Mouse (Mus musculus): ENCODE results near the gene Bcl9l. TPM values are rescaled to one million over a fixed set of nuclear protein-coding genes. Genes with fewer than 3 reads are reported as not detected.

Gene Bcl9l
- total RNA-seq, 2 experiments from 2014 or later = 59.2 to 78.1 TPM

DNA sequence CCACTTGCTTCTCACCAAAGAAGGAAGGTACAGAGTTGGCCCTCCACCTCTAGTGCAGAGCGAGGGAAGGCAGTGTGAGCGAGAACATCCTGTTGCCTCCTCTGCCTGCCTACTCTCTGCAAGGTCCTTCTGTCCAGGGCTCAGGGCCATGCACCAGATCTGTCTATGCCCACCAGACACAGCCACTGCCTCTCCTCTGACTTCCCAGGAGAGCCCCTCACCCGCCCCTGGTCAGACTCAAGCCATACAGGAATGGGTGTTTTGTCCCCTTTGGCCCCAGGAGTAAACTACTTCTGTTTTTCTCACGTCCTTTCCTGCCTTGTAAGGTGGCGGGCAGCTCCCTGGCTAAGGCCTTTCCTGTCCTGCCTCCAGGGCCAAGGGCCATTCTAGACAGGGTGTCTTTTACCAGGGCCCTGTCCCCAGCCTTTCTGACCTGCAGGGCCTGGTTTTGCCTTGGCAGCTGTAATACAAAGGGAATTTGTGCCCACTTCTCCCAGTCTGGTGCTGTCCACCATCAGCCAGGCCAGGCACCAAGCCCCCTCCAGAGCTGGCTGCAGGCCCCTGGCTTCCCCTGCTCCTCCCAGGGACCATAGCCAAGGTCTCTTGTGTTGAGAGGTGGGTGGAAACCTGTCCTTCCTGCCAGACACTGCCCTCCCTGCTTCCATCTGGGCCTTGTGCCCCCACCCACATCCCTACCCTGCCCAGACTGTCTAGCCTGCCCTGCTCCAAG, 28.4 kb downstream of the Bcl9l start:
- no peak for DNase-seq (ENCODE audit: extremely low spot score in 1 of 2, low spot score in 1 of 2)

DNA sequence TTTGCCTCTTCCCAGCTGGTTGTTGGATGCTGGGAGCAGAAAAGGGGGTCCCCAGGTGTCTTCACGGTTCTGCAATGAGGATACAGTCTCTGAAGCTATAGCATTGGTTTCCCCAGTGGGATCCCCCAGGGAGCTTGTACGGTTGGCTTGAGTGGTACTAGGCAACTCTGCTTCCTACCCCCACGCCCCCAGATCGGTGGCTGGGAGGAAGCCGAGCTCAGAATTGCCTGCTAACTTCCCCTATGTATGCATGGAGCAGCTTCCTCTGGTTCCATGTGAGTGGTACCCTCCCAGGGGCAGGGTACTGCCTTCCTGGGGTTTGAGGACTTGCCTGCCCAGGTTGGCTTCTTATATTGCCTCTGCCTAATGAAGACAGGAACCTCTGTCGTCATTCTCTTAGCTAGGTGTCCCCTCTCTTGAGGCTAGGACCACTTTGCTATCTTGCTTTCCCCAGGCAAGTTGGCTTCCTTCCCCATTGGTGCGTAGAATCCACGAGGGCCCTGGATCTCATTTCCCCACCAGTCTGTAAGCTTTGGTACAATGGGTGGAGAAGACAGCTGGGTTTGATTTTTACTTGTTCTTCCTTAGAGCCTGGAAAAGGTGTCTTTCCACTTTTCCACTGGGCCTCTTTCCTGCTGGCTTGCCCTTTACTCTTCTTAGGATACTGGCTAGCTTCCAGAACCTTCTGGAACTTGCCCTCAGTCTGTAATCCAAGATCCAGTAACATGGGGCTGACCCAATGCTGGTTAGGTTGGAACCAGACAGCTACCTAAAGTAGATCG, 29.5 kb downstream of the Bcl9l start:
- DNase-seq (ENCODE audit: extremely low spot score in 1 of 2, low spot score in 1 of 2) = no peak

DNA sequence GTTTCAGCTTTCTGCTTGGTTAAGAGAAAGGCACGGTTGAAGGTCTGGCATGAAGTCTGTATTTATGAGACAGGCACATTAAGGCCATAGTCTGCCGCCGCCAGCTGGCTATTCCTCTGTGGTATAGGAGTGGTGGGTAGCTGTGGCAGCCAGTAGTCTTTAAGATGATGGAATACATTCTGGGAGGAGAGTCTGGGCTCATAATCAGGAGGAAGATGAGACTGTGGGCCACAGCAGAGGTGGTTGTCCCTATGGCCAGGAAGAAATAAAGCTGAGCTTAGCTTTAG, 30.0 kb downstream of the Bcl9l start:
- no peak for DNase-seq (ENCODE audit: extremely low spot score in 1 of 2, low spot score in 1 of 2)

DNA sequence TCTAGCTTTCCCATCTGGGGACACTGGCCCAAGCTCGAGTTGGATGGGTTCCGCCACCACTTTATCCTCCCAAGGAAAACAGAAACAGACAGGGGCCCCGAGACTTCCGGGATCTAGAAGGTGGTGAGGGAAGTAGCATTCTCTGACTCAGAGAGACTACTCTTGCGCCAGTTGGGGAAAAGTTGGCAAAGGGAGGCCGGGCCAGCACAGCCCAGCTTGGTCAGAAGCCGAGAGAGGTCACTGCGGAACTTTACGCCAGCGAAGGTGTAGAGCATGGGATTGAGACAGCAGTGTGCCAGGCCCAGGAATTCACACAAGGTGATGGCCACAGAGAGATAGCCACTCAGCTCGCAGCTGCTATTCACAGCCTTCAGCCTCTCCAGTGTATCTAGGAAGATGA, 30.5 kb downstream of the Bcl9l start:
- no peak for DNase-seq (ENCODE audit: extremely low spot score in 1 of 2, low spot score in 1 of 2)

DNA sequence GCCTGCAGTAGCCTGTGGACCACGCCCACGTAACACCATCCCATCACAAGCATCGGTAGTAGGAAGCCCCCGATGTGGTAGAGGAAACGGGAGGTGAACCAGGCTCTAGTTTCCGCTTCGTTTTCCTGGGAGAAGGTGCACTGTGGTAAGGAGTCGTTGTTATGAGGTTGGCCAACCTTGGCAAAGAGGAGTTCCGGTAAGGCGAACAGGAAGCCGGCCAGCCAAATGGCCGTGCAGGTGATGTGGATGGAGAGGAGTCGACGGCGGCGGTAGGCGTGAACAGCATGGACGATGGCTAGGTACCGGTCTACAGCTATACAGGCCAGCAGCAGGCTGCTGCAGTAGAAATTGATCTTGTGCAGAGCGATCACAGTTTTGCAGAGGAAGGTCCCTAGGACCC, 31.0 kb downstream of the Bcl9l start:
- no peak for DNase-seq (ENCODE audit: extremely low spot score in 1 of 2, low spot score in 1 of 2)

DNA sequence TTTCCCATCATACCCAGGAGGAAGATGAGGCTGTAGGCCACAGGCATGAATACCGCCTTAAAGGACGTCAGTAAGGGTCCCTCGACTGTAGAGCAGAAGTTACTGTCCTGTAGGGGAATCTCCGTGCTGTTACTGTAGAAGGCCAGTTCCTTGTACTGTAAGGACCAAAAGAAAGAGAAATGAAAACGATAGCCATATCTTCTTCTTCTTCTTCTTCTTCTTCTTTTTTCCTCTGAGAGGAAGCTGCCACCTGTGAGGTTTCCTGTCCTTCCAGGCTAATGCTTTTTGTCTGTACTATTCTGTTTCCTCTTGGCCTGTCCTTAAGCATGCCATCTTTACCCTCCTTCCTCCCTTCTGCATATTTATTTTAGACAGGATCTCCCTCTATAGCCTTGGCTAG, 31.5 kb downstream of the Bcl9l start:
- DNase-seq (ENCODE audit: extremely low spot score in 1 of 2, low spot score in 1 of 2) = no peak

DNA sequence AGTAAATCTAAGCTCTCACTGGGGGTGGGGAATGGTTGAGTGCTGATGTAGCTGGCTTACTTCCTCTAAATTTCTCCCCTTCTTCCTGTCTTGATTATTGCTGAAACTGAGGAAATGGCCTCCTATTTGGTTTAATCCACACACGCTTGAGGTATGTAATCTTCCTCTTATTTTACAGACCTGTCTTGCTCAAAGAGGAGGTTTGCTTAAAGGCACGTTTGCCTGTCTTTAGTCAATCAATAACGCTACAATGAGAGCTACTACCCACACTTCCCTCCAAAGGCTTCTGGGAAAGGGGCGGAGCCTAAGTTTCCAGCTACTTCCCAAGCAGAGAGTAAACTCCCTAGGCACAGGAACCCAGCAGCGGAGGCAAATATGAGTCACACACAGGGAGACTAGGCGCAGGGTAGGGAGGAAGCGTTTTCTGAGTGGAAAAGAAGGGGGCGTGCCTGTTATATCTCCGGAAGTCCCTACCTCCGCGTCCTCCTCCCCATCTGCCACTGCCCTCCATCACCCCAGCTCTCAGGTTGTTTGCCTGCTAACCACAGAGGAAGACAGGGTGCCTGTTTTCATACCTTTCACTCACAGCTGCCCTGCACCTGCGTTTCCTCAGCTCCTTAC, 32.6 kb downstream of the Bcl9l start:
- no peak for DNase-seq (ENCODE audit: extremely low spot score in 1 of 2, low spot score in 1 of 2)

DNA sequence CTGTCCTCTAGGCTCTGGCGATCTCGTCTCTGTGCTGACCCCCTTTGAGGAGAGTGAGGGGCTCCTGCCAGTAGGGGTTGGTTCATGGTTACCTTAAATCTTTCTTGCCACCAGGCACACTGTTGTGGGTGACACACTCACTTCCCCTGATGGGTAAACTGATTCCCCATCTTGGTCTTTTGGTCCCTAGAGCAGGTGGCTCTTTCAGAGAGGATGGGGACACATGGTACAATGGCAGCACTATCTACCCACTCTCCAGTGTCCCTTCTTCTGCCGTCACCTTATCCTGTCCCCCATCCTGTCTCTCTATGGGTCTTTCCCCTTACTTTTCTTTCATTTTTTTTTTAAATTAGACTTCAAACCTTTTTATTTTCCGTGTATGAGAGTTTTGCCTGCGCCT, 33.3 kb downstream of the Bcl9l start:
- no peak for DNase-seq (ENCODE audit: extremely low spot score in 1 of 2, low spot score in 1 of 2)

DNA sequence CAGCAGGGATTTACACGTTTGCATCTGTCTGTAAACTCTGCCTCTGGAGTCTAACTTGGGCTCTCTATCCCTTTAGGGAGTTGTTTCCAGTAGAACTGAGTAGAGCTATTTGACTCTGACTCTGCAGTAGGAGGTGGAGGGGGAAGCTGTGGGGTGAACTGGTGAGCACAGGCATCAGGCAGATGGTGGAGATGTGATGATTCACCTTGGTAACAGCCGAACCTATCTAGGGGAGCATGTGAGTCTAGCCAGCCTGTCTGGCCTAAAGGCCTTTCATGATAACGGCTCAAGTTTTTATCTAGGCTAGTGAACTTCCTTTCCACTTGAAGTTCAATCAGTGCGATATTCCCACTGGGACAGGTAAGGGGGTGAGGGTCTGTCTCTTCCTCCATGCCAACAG, 34.7 kb downstream of the Bcl9l start:
- DNase-seq (ENCODE audit: extremely low spot score in 1 of 2, low spot score in 1 of 2) = no peak

DNA sequence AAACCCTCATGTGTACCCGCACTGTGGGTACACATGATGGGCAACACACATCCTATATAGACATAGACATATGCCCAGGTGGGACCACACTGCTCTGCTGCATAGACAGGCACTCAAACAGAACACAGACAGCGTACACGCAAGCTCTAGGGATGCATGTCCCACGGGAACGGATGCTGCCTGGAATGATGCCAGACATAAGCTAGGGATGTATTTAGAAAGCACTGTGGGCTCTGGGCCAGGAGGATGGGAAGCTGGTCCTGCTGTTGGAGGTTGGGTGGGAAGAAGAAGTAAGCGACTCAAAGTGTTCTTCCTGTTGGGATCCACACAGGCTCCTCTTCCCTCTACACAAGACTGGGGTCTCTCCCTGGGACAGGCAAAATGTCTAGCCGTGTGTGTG, 35.4 kb downstream of the Bcl9l start:
- no peak for DNase-seq (ENCODE audit: extremely low spot score in 1 of 2, low spot score in 1 of 2)

DNA sequence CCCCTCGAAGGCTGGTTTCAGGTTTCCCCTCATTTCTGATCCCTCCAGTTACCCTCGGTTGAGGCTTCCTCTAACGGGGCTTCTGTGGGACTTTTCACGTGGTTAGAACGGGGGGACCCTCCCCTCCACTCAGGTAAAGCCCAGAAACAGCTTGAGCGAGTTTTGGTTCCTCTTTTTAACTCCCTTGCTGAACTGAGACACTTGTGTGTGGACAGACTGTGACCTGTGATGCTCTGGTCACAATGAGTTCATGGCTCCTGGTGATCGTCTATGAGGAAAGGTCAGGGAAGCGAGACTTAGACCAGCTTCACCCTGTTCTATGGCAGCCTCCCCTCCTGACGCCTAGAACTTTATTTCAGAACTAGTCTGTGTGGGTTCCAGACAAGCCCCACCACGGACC, 39.3 kb downstream of the Bcl9l start:
- DNase-seq (ENCODE audit: extremely low spot score in 1 of 2, low spot score in 1 of 2) = no peak

DNA sequence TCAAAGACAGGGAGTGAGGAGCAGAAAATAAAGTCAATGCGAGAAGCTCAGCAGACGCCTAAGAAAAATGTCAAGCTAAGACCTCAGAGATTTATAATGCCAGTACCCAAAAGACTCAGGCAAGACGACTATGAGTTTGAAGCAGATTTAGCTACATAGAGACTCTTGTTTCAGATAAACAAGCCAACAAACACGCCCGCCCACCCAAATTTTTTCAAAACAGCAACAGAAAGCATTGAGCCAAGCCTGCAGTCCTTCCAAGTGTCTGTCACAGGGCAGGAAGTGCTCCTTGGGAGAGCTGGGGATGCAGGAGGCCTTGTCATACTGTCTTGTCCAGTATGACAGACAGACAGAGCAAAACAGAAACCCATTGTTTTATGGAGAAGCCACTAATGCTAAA, 41.1 kb downstream of the Bcl9l start:
- no peak for DNase-seq (ENCODE audit: extremely low spot score in 1 of 2, low spot score in 1 of 2)

DNA sequence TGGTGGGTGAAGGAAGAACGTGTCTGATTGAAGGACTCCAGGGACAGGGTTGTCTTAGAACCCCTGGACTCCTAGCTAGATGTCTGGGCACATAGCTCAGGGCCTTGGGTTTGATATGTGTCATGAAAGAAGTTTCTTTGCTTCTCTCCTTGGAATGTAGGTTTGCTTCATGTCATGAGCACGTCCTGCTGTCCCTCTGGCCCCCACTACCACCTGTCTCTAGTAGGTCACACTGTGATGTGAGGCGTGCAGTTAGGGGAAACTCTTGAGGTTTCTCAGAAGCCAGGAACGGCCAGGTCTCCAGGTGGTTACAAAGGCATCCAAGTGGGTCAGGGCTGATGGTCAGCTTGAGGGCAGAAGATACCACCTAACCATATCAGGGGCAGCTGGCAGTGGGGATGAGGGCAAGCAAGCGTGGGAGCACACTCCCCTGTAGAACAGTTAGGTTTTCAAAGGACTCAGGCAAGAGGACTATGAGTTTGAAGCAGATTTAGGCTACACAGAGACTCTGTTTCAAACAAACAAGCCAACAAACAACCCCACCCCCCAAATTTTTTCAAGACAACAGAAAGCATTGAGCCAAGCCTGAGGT, 41.7 kb downstream of the Bcl9l start:
- no peak for DNase-seq (ENCODE audit: extremely low spot score in 1 of 2, low spot score in 1 of 2)

DNA sequence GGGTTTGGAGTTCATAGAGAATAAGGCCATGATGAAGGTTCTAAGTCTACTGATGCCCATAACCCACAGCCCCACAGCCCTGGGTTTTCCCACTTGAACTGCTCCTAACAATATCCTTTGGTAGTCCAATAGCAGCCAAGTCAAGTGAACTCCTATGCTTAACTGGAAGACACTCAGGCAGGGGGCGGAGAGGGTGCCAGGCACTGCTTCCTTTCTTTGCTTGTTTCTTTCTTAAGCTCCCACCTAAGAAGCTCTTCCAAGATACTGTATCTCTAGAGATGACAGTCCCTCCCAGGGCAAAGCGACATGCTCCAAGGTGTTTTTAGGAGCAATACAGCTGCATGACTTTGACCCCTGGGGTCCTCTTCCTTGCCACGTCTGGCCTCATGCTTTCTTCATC, 42.4 kb downstream of the Bcl9l start:
- no peak for DNase-seq (ENCODE audit: extremely low spot score in 1 of 2, low spot score in 1 of 2)

DNA sequence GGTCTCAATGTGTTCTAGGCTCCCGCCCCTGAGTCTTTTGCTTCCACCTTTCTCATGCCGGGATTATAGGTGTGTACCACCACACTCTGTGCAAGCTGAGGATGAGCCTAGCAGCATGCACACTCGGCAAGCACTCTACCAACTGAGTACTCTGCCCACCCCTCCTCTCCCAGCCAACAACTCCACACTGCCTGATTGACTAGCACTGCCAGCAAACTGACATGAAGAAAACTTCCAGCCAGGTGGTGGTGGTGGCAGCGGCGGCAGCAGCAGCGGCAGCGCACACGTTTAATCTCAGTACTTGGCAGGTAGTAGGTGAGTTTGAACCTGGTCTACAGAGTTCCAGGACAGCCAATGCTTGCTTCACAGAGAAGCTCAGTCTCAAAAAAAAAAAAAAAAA, 43.0 kb downstream of the Bcl9l start:
- DNase-seq (ENCODE audit: extremely low spot score in 1 of 2, low spot score in 1 of 2) = no peak

DNA sequence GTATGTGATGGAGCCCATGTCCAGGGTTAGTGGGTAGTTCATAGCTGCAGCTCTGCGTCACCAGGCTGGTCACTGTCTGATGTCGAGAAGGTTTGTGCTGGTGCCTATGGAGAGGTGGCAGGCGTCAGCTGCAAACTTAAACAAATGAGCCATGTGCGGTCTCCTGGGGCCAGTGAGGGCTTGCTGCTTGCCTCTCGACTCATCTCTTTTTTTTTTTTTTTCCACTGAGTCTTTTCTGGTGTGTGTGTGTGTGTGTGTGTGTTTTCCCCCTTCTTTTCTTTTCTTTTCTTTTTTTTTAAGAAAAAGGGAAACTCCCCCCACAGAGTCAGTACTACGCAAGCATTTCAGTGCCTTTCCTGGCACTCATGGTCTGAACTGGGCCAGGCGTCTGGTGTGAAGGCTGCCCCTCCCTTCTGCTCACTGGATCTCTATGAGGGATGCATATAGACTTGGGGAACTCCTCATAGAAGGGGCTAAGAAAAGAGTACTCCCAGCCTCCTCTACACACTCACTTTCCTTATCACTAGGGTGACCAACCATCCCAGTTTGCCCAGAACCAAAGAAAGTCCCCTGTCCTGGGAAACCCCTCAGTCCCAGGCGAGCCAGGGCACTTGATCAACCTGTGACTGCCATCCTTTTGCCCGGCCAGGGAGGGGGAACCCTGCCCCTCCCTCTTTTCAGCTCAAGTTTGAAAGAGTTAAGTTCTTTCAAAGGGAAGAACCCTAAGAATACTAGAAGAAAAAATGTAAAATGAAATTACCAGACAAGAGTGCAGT, 43.9 kb downstream of the Bcl9l start:
- no peak for DNase-seq (ENCODE audit: extremely low spot score in 1 of 2, low spot score in 1 of 2)

DNA sequence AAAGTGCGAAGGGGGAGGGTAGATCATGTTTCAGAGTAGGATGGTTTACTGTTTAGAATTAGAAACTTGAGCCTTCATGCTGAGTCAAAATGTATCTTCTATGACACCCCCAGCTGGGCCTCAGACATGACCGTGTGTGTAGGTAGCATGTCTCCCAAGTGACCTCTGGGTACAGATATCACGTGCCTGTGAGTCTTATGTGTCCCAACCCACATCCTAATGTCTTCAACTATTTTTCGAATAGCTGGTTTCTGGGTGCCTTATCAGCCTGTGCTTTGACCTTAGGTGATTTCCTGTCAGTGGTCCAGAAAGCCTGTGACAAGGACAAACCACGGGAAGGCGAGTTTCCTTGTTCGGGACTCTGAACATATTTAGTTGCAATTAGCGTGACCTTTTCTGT, 45.7 kb downstream of the Bcl9l start:
- no peak for DNase-seq (ENCODE audit: extremely low spot score in 1 of 2, low spot score in 1 of 2)

DNA sequence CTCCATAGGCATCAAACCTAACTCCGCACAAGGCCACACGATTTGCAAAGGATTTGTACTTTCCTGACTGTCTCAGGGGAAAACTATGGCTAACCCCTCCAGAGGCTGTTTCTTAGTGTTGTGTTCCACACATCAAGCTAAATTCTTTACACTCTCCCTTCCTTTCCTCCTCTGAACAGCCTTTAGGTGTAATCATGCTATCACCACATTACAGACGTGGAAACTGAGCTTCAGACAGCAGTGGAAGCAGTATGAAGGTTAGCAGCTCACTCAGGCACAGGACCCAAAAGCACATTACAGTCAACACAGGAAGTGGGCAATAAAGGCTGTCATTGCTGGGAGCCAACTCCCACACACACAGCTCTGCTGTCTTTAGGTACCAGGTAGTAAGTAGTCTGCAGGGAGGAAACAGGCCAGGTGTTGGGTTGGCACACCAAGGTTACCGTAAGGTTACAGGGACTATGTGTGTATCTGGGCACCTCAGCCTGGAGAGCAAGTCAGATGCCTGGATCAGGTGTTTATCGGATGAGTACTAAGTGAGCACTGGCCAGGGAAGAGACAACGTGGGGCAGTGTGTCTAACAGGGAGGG, 50.5 kb downstream of the Bcl9l start:
- no peak for DNase-seq (ENCODE audit: extremely low spot score in 1 of 2, low spot score in 1 of 2)

DNA sequence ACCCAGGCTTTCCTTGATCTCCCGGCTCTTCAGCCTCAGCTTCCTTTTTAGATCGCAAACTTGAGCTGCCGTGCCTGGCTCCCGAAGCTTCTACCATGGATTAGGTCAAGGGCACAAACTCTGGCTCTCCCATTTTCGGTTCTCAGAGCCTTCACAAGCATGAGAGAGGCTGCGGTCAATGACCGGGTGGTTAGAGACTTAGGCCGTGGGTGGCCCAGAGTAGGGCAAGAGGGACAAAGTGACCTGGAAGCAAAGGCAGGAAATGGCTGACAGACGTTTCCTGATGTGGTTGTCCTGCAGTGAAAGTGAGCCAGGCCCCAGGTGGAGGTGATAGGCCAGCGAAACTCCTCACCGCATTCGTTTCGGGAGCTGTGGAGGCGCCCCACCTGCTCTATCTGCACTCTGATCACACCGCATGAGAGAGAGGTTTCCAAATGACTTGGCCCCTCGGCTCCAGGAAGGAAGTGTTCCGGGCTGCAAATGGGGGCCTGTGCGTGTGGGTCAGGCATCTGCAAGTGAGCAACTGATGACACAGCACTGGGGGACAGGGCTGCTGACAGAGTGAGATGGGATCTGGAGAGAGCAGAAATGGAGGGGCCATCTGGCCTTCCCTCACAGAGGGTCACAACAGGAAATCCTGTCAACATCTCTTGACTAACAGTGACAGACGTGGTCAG, 55.1 kb downstream of the Bcl9l start:
- no peak for DNase-seq (ENCODE audit: extremely low spot score in 1 of 2, low spot score in 1 of 2)
